Mouse (Mus musculus) brain, adult 2 months (tissue): ENCODE results near the gene Rfc2.

ENCODE experiments used
- DNase-seq: peaks from one replicate; pipeline ENCODE4 v3.0.0; 2011; ENCODE audit warnings: low read depth, low spot score

Gene Rfc2

DNA sequence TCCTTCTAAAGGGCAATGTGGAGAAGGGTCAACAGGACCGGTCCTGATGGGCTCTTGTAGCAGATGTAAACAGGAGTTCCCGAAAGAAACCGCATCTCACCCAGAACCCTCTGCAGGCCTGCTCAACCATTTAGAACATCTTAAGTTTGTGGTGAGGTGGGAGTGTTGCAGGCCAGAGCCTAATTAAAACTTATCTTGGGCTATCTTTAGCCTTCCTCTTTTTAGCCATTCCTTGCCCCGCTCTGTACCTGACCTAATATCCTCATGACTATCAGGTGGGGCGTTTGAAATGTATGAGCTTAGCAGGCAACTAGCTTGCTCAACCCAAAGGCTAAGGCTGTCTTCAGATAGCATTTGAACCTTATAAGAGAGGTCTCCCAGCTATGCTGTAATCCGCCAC, 15.5 kb upstream of the Rfc2 start:
- DNase-seq = no peak

DNA sequence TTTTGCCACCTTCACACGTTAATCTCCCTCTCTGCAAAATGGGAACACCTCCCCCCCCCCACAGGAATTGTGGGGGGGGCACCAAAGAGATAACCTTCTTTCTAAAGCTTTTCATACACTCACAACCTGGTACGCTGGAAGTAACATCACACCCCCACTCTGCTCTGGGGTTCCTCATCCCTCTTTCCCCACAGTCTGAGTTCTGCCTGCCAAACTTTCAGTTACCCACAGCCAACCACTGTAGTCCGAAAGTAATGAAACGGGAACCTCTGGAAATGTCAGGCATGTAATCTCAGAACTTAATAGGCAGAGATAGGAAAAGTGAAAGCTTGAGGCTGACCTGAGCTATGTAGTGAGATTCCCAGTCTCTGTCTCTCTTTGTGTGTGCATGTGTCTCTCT, 13.7 kb upstream of the Rfc2 start:
- no peak for DNase-seq

DNA sequence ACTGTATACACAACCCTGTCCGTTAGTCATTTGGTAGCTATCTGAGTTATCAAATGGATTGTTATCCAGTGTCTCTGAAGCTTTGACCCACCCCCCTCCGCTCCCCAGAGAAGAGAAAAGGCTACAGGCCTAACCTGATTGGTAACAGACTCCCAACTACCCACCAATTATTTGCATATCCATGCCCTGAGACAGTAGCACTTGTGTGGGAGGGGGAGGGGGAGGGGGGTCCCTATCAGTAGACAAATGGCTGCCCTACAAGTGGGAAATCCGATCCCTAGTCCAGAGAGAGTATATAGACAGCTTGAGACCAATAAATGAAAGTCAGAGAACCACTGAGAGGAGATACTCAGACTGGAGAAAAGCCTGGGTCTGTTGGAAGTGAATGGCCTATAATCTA, 13.1 kb upstream of the Rfc2 start:
- DNase-seq = no peak

DNA sequence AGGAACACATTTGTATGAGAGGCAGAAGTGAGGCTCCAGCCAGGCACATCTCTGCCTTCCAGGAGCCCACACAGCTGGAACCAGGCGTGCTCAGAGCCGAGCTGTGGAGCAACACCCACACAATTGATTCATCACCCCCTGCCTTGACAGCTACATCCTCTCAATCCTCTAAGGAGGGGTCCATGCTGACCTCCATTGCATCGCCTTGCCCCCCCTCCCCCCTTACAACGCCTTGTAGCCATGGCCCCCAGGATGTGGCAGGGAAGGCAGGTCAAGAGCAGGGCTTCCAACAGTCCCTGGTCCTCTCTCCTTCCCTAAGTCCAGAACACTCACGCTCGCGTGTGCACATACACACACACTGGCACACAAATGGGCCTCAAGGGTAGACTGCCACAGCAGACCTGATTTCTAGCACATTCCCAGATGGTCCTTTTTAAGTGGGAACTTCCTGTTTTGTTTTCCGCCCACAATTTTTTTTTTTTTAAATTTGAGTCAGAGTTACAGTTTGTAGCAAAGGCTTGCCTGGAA, 12.1 kb upstream of the Rfc2 start:
- peak; percentile 81 for DNase-seq

DNA sequence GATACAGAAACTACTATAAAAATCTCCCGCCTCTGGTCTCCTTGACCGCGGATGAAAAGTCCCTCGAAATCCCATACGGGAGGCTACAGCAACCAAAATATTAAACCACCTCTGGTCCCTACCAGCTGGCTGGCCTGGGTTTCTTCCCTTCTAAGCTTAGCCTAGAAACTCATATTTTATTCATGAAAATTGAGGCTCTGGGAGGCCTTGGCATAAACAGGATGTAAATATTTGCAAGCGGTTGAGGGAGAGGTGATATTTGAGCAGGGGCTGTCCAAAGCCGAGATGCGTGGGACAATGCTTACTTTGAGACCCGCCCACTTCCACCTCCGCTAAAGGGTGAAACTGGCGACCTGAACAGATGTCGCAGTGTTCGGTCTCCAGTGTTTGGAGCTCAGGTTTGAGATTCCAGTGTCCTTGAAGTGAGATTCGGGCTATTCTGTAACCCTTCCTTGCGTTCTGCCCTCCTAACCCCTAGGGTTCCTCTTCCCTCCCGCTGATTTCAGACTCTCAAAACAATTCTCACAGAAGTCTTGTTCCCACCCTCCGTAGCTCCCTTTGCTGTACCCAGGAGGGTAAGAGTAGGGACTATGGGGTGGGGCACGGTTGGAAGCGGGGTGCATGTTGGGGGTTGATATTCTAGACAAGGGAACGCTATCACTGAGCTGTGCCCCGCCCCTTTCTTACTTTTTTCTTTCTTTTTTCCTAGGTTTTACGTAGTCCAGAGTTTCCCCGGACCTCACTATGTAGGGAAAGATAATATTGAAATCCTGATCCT, 9.2 kb upstream of the Rfc2 start:
- peak; percentile 91 for DNase-seq

DNA sequence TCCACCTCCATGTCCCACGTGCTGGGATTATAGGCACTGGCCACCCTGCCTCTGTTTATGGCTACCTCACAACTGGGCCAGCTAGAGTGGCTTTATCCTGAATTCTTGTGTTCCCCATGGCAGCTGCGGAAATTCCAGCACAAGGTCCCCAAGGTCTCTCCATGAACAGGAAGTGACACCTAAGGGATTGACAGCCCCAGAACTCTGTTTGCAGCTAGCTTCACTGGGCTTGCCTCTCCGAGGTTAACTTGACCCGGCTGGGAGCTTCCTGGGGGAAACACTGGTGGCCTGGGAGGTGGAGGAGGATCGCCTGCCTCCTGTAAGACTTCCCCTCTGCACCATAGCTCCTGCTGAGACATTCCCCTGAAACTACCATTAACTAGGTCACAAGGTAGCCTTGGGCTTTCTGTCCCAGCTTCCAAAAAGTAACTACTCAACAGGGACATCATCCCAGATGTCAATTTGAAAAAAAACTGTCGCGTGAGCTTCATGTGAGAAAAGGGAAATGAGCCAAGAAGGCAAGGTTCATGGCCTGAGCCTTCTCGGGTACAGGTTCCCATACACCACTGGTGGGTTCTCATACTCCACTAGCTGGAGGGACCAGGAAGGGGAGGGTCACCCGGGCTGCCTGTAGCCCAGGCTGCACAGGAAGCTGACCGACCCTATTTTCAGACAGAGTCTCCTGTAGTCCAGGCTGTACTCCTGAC, 8.5 kb upstream of the Rfc2 start:
- DNase-seq = no peak

DNA sequence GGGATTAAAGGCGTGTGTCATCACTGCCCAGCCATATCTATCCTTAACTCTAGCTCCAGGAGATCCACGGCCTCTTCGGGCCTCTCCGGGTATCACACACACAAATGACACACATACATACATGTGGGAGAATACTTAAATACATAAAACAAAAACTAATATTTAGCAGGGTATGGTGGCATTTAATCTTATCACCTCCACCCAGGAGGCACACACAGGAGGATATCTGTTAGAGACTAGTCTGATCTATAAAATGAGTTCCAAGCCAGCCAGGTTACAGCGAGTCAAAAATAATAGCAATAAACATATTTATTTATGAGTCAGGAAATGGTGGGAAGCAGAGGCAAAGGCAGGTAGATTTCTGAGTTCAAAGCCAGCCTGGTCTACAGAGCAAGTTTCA, 5.3 kb upstream of the Rfc2 start:
- DNase-seq = no peak

DNA sequence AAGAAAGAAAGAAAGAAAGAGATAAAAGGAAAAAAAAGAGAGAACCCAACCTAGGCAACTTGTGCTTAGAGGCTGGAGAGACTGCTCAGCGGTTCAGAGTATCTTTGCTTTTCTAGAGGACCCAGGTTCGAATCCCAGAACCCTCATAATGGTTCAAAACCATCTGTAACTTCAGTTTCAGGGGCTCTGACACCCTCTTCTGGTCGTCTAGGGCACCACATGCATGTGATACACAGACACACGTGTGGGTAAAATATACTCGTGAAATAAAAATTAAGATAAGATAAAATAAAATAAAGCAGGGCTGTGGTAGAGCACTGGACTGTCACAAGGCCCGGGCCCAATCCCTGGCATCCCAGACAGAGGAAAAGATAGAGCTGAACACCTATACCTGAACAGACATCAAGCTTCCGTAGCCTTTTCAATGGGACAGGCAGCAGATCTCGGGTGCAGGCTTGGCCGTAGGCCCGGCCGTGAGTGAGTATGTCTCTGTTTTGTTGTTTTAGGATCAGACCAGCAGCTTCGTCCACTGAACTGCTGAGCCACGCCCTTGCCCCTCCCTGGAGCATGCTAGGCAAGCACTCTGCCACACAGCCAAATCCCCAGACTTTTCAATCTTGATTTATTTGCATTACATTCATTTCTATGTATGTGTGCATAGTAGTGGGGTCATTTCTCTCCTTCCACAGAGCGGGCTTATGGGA, 4.5 kb upstream of the Rfc2 start:
- DNase-seq = no peak

DNA sequence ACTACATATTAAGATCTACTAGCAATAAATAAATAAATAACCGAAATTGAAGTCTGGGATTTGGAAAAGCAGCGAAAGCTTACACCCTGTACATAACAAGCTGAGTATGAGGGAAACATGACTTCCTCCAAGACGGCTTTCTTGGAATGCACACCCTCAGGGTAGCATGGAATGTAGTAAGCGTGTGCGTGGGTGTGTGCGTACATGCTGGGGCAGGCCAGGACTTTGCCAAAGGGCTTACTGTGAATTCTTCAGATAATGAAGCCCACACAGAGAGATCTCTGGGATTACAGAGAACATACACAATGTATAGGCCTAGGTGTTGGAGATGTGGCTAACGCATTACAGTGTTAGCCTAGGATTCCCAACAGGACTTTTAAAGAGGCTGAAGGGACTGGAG, 3.6 kb upstream of the Rfc2 start:
- DNase-seq = no peak

DNA sequence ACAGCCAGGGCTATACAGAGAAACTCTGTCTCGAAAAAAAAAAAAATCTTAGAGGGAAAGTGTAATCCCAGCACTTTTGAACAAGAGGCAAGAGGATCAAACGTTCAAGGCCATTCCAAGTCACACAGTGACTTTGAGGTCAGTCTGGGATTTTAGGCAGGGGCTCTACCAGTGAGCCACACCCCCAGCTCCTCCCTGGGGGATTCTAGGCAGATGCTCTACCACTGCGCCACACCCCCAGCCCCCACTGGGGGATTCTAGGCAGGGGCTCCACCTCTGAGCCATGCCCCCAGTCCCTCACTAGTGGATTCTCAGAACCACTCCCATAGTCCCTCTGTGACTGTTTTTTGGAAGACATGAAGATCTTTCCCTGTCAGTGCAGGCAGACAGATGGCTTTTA, 2.0 kb upstream of the Rfc2 start:
- DNase-seq = no peak

DNA sequence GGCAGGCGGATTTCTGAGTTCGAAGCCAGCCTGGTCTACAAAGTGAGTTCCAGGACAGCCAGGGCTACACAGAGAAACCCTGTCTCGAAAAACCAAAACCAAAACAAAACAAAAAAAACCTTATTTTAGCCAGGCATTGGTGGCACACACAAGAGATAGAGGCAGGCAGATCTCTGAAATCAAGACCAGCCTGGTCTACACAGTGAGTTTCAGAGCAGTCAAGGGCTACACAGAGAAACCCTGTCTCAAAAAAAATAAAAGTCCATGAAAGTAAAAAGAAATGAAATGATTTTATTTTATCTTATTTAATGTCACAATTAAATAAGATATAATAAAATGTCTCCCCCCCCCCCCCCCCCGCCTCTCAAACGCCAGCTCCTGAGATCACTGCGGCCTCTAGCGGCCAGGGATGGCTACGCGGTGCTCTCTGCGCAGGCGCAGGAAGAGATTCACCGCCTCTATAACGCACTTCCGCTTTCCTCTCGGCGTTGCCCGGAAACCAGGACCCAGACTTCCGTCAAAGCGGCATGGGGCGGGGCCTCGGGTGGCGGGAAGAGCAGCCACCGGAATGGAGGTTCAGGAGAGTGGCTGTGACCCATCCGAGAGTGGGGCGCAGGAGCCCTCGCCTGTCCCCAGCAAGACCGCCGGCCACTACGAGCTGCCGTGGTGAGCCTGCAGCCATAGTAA, 1.2 kb downstream of the Rfc2 start:
- DNase-seq = peak; percentile 98

DNA sequence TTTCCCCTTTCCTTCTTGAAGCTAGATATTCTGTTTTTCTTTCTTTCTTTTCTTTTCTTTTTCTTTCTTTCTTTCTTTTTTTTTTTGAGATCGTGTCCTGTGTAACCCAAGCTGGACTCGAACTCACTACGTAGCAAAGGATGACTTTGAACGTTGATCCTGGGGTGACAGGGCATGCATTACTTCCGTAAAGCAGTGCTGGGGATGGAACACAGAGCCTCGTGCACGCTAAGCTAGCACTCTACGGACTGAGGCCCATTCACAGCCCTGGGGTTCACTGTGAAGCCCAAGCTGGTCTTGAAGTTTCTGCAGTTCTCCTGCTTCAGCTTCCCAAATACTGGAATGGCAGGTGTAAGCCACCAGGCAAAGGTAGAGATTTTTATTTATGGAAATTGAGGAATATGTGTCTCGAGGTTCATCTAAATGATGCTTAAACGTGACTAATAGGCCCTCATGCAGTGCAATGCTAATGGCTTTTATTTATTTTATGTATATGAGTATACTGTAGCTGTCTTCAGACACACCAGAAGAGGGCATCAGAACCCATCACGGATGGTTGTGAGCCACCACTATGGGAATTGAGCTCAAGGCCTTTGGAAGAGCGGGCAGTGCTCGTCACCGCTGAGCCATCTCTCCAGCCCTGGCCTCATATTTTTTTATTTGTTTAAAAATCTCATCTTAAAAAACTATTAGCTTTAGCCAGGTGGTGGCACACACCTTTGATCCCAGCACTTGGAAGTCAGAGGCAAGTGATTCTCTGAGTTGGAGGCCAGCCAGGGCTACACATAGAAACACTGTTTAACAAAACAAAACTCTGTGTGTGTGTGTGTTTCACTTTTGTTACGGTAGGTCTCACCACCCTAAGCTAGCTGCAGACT, 2.1 kb downstream of the Rfc2 start:
- no peak for DNase-seq

DNA sequence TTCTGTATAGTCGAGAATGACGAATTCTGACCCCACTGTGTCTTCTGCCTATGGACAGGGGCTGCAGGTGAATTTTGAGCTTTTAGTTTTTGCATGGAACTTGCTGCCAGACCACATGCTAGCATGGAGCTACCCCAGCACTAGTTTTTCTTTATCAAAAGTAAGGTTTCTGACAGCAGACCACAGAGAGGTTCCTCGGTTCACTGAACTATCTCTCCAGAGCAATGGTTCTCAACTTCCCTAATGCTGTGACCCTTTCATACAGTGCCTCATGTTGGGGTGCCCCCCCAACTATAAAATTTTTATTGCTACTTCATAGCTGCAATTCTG, 2.7 kb downstream of the Rfc2 start:
- no peak for DNase-seq

DNA sequence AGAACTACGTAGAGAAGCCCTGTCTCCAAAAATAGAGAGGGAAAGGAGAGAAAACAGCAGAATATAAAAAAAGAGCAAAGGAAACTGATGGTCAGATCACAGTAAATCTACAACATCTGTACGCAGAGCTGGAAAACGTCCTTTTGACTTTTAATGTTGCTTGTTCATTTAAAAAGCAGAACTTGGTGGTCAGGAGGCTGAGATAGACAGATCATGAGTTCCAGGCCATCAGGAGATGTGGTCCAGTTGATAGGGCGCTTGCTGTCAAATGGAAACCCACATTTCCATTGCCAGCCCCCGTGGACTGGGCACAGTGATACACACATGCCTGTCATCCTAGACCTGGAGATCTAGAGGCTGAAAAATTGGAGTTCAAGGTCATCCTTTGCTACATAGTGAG, 3.6 kb downstream of the Rfc2 start:
- no peak for DNase-seq

DNA sequence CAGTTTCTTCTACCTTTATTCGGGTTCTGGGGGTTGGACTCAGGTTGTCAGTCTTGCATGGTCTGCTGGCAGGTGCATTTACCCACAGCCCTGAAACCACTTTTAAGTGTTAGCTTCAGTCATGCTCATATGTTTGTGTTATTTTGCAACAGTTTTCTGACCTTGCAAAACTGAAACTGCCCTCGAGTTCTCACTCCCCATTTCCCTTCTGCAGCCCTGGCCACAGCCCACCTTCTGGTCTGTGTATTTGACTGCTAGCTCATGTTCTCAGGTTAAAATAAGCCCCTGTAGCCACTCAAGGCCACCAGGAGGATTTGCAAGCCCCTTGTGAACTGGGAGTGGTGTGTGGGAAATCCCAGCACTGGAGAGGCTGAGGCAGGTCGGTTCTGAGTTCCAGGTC, 8.7 kb downstream of the Rfc2 start:
- no peak for DNase-seq

DNA sequence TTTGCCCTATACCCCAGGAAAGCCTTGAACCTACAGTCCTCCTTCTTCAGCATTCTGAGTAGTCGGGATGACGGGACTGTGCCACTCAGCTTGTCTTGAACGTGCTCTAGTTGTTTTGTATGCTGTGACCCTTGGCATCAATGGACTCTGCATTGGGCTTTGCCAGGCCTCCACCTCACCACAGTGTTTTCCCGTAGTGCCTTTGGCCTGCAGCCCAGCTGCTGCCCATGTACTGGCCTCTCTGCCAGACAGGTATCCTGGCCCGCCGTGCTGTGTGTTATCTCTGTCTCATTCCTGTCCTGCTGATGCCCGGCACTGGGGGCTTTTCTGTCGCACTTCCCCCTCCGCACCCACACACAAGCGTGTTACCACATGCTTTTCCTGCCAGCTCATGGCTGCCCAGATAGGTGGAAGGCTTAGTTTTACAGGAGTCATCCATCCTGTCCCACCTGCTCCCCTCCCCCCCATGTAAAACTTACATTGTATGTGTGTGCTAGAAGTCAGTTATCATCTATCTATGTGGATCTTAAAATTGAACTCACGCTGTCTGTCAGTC, 10.9 kb downstream of the Rfc2 start:
- DNase-seq = no peak

DNA sequence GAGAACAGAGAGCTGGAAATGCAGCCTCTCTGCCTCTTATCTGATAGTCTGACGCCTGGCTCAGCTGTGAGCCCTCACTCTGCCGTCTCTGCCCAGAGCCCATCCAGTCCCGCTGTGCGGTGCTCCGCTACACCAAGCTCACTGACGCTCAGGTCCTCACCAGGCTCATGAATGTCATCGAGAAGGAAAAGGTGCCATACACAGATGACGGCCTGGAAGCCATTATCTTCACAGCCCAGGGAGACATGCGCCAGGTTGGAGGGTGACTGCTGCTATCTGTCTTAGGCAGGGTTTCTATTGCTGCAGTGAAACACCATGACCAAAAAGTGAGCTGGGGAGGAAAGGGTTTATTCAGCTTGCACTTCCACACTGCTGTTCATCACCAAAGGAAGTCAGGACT, 11.9 kb downstream of the Rfc2 start:
- DNase-seq = no peak

DNA sequence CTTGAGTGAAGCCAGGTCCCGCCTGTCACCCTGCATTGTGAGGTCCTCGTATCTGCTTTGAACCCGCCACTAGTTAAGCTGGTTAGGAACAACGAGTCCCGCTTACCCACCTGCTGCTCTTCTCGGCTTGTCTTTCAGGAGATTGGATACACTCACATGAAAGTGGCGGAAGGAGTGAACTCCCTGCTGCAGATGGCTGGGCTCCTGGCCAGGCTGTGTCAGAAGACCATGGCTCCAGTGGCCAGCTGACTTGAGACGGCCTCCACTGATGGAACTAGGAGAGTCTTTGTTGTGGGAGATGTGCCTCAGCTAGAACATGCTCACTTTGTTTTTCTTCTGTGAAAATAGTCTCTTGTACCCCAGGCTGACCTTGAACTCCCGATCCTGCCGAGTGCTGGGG, 16.5 kb downstream of the Rfc2 start:
- DNase-seq = peak; percentile 69

DNA sequence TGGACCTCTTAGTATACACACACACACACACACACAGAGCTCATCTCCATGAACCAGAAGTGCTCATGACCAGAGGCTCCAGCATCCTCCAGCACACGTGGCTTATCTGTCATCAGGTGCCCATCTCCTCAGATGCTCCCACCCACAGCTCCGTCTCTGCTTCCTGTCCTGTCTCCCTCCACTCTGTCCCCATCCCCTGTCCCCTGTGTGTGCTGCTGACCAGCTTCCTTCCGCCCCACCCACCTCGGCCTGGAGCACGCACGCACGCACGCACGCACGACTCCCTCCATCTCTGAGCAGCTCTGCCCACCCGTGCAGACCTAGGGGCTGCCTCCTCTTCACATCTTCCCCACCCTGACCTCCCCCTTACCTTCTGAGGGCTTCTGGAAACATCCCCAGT, 23.2 kb downstream of the Rfc2 start:
- DNase-seq = no peak

DNA sequence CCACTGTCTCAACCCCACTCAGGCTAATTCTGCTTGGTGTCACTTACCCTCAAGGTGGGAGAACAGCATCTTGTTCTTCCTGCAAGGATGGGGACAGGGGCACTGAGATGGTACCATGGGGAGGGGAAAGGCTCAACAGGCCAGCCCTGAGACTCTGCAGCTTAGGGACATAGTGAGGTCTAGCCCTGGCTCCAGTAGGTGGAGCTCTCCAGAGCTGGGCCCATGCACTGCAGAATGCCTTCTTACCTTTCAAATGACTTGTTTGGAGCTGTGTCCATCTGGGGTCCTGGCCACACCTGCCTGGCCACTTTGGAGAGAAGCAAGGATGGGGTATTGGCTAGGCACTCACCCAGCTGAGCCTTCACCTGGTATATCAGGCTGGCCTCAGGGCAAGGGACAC, 25.1 kb downstream of the Rfc2 start:
- no peak for DNase-seq

DNA sequence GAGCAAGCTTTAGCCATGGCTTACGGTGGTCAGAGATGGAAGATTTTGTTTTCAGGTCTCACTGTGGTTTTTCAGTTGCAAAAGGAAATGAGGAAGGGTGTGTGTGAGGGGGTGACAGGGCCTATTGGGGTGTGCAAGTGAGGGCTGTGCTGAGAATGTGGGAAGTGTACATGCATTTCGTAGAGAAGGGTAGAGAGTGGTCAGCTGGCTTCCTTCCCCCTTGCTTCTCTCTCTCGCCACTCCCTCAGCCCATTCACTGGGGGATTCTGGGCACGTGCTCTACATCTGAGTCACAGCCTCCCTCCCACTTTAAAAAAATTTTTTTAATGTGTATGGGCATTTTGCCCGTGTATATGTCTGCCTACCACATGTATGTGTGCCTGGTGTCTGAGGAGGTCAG, 26.0 kb downstream of the Rfc2 start:
- no peak for DNase-seq
